Mouse (Mus musculus) neural tube, embryonic 13.5 days (tissue): Measurements from ENCODE around the gene Cryba1. TPM values are rescaled to one million over a fixed set of nuclear protein-coding genes. Genes with fewer than 3 reads are reported as not detected.

Source experiments
- ATAC-seq: fragments of 200-750 bp; cut with Nextera tagmentation; 2 replicates; pipeline ENCODE4 v1.8.0; 2017; ENCODE audit warnings: low read depth, mild to moderate bottlenecking, moderate TSS enrichment, moderate library complexity
- H3K27ac ChIP-seq: fragments of 300-500 bp; sonication (generic); replicated peaks from 2 replicates; pipeline ENCODE4 v1.5.1; 2015; ENCODE audit warnings: moderate library complexity, mild to moderate bottlenecking, inconsistent platforms
- H3K27me3 ChIP-seq: fragments of 300-500 bp; sonication (generic); 2 replicates; pipeline ENCODE4 v1.6.1; 2015; ENCODE audit warnings: mild to moderate bottlenecking, inconsistent platforms
- H3K36me3 ChIP-seq: fragments of 300-500 bp; sonication (generic); 2 replicates; pipeline ENCODE4 v1.6.1; 2015; ENCODE audit warnings: mild to moderate bottlenecking, inconsistent platforms
- H3K4me1 ChIP-seq: fragments of 300-500 bp; sonication (generic); replicated peaks from 2 replicates; pipeline ENCODE4 v1.6.1; 2015; ENCODE audit warnings: inconsistent platforms
- H3K4me2 ChIP-seq: fragments of 300-500 bp; sonication (generic); 2 replicates; pipeline ENCODE4 v1.6.1; 2015; ENCODE audit warnings: inconsistent platforms, mild to moderate bottlenecking, moderate library complexity
- H3K4me3 ChIP-seq: fragments of 300-500 bp; sonication (generic); 2 replicates; pipeline ENCODE4 v1.5.1; 2015; ENCODE audit warnings: mild to moderate bottlenecking, inconsistent platforms
- H3K9ac ChIP-seq: fragments of 300-500 bp; sonication (generic); 2 replicates; pipeline ENCODE4 v1.6.1; 2015; ENCODE audit warnings: moderate library complexity, mild to moderate bottlenecking, inconsistent platforms
- H3K9me3 ChIP-seq: fragments of 300-500 bp; sonication (generic); 2 replicates; pipeline ENCODE4 v1.6.1; 2016; ENCODE audit warnings: inconsistent platforms
- WGBS: fragments of 180-500 bp; shearing (Covaris S2); methylation state at CpG from one replicate; pipeline ENCODE4 v1.1.7; 2015; 5-methylcytosine and 5-hydroxymethylcytosine counted together
- polyA plus RNA-seq: library from polyadenylated mRNA; unstranded; fragments of >200 nt; fragmentation: Nextera tagmentation; extraction: Ambion mirVana; gene quantifications from 2 replicates; pipeline ENCODE4 v1.2.1, GENCODE M21; 2015

Gene Cryba1
- polyA plus RNA-seq, 1 experiment from 2014 or later = 4.2 TPM

DNA sequence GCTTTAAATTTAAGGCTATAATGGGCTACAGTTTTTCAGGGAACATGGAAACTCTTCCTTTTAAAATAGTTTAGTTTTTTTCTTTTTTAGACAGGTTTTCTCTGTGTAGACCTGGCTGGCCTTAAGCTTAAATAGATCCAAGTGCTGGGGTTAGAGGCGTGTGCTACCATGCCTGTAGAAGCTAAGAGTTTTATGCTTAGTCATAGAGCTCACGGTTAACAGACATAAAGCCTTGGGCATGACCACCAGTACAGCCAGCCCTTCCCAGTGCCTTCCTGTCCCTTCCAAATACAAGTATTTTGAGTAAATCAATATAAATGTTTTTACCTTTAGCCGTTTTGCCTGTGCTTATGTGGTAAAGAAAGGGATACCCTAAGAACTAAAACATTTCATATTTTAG is 19.2 kb downstream of the Cryba1 start:
- no peaks in the 10 kb centered on the region for H3K9me3 ChIP-seq
- 94% methylated on average over 3 of the region's 3 CpGs for WGBS
- H3K27me3 ChIP-seq = no peaks in the 10 kb centered on the region
- no peaks in the 10 kb centered on the region for H3K4me1 ChIP-seq
- no peak for ATAC-seq
- peaks cover 39% of the 10 kb centered on the region; the same call in 1 of the 2 replicates for H3K36me3 ChIP-seq
- no peak overlapping the region for H3K27ac ChIP-seq
- H3K4me3 ChIP-seq = no peak overlapping the region
- no peak overlapping the region for H3K4me2 ChIP-seq
- H3K9ac ChIP-seq = no peak overlapping the region

DNA sequence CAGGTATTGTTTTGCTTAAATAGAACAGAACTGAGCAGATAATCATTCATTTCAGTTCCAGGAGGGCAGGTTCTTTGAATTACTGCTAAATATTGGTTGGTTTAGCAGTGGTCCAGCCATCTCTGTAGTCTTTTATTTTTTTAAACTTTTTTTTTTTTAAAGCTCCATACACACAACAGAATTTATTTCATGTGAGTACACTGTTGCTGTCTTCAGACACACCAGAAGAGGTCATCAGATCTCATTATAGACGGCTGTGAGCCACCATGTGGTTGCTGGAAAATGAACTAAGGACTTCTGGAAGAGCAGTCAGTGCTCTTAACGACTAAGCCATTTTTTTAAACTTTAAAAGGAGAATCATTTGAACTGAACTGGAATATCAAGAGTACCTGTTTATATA is 27.9 kb downstream of the Cryba1 start:
- ATAC-seq = no peak
- no peak overlapping the region for H3K9ac ChIP-seq
- WGBS = 73% methylated on average over 2 of the region's 2 CpGs

DNA sequence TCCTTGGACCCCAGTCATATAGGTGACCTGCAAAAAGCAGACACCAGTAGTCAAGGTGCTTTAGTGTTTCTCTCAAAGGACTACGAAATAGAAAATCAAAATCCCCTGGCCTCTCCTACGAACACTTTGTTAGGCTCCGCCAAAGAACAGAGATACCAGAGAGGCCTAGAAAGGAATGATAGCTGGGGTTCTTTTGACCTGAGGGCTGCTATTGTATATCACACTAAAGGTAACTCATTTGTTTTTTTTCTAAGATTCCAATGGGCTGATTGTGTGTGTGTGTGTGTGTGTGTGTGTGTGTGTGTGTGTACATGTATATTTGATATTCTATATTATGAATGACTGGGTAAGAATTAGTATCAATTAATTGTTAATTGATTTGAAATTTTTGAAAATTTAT is 32.1 kb downstream of the Cryba1 start:
- H3K27ac ChIP-seq = no peak overlapping the region
- ATAC-seq = no peak
- peaks cover 58% of the 10 kb centered on the region for H3K36me3 ChIP-seq
- H3K4me2 ChIP-seq = no peak overlapping the region
- no peaks in the 10 kb centered on the region for H3K27me3 ChIP-seq
- no peak overlapping the region for H3K4me3 ChIP-seq
- WGBS = 94% methylated on average over 3 of the region's 3 CpGs
- no peak overlapping the region for H3K9ac ChIP-seq
- H3K9me3 ChIP-seq = no peaks in the 10 kb centered on the region
- peaks cover 46% of the 10 kb centered on the region for H3K4me1 ChIP-seq

More for the DNA sequence above, 27.9 kb downstream of the Cryba1 start:
- Histone ChIP-seq H3K27me3 (no peaks in the 10 kb centered on the region), H3K36me3 (peaks cover 54% of the 10 kb centered on the region), H3K27ac (no peak overlapping the region), H3K4me2 (no peak overlapping the region), H3K4me3 (no peak overlapping the region), H3K9me3 (no peaks in the 10 kb centered on the region), H3K4me1 (peaks cover 32% of the 10 kb centered on the region)

DNA sequence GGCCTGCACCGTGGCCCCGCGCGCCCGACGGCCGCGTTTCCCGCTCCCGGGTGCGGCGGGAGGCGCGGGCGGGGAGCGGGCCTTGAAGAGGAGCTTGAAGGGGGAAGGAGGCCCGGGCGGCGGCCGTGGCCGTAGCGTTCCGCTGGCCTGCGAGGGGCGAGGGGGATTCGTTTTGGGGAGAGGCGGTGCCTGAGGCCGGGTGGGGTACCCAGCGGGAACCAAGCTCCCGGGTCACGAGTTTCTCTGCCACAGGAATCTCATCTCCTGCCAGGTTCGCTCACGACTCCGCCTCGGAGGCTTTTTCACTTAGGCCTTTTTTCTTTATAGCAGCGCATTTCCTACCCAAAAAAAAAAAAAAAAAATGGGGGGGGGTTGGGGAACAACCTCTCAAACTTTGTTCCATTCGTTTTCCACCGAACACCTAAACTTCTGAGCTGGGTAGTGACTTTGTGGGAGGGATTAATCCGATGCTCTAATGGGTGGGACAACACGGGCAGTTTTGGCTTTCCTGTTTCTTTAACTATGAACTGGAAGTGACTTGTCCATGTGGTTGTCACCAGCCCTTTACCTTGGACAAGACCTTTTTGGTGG is 37.4 kb downstream of the Cryba1 start:
- Histone ChIP-seq H3K9ac (peak overlapping the region; percentile 98), H3K4me3 (peak overlapping the region; percentile 99), H3K27ac (peak overlapping the region; percentile 98), H3K27me3 (no peaks in the 10 kb centered on the region), H3K9me3 (no peaks in the 10 kb centered on the region), H3K4me2 (peak overlapping the region; percentile 75), H3K36me3 (peaks cover 19% of the 10 kb centered on the region), H3K4me1 (peaks cover 26% of the 10 kb centered on the region)
- no peak for ATAC-seq
- WGBS = under 1% methylated on average over 32 of the region's 40 CpGs

DNA sequence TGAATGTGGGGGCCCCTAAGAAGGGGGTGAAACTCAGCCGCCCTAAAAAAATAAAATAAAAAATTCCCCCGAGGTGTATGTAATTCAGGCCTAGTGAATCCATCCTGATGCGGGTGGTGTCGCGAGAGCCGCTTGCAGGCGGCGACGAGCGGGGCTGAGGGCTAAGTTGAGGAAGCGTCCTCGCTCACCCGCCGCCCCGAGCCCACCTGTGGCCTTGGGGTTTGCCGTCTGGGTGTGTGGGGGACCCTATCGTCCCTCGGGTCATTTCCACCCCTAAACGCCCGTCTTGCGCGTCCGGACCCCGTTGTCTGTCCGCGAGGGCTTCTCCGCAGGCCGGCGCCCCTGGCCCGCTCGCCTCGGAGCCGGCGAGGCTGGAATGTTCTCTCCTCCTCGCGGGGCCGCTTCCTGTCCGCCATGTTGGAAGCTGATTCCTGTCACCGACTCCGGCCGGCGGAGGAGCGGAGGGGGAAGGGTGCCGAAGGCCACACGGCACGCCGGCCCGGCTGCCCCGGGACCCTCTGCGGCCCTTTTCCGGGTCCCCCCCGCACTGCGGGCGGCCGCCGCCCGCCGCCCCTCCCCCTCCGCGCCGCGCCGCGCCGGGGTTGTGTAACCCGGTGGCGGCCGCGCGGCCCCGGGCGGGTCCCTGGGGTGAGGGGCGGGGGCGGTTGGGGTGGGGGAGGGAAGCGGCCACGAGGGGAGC is 38.1 kb downstream of the Cryba1 start:
- H3K4me2 ChIP-seq = peak overlapping the region; percentile 75
- peak overlapping the region; percentile 98 for H3K27ac ChIP-seq
- H3K4me1 ChIP-seq = peaks cover 19% of the 10 kb centered on the region
- under 1% methylated on average over 55 of the region's 76 CpGs for WGBS
- peak overlapping the region; percentile 98 for H3K9ac ChIP-seq
- peak; percentile 18 for ATAC-seq
- peak overlapping the region; percentile 99 for H3K4me3 ChIP-seq
- peaks cover 13% of the 10 kb centered on the region for H3K36me3 ChIP-seq
- no peaks in the 10 kb centered on the region for H3K9me3 ChIP-seq
- no peaks in the 10 kb centered on the region for H3K27me3 ChIP-seq

DNA sequence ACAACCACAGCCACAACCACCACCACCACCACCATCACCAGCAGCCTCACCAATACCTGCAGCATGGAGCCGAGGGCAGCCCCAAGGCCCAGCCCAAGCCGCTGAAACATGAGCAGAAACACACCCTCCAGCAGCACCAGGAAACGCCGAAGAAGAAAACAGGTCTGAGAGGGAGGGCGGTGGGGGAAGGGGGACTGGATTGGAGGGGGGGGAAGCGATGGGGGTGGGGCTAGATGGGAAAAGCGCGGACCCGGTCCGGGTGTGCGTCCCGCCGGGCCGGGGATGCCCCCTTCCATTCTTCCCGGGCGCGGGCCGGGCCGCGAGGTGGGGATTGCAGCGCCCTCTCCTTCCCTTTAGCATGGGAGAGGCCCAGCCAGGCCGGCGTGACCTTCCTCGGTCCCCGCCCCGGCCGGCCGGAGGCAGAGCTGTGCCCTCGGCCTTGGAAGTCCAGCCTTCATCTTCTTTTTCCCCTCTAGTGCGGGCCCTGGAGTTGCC is 38.7 kb downstream of the Cryba1 start:
- Histone ChIP-seq H3K9ac (peak overlapping the region; percentile 98), H3K9me3 (no peaks in the 10 kb centered on the region), H3K27ac (peak overlapping the region; percentile 98), H3K27me3 (no peaks in the 10 kb centered on the region), H3K4me1 (peaks cover 18% of the 10 kb centered on the region), H3K36me3 (peaks cover 7% of the 10 kb centered on the region), H3K4me2 (peak overlapping the region; percentile 75), H3K4me3 (peak overlapping the region; percentile 99)
- ATAC-seq = peak; percentile 71
- WGBS = 2% methylated on average over 26 of the region's 30 CpGs

DNA sequence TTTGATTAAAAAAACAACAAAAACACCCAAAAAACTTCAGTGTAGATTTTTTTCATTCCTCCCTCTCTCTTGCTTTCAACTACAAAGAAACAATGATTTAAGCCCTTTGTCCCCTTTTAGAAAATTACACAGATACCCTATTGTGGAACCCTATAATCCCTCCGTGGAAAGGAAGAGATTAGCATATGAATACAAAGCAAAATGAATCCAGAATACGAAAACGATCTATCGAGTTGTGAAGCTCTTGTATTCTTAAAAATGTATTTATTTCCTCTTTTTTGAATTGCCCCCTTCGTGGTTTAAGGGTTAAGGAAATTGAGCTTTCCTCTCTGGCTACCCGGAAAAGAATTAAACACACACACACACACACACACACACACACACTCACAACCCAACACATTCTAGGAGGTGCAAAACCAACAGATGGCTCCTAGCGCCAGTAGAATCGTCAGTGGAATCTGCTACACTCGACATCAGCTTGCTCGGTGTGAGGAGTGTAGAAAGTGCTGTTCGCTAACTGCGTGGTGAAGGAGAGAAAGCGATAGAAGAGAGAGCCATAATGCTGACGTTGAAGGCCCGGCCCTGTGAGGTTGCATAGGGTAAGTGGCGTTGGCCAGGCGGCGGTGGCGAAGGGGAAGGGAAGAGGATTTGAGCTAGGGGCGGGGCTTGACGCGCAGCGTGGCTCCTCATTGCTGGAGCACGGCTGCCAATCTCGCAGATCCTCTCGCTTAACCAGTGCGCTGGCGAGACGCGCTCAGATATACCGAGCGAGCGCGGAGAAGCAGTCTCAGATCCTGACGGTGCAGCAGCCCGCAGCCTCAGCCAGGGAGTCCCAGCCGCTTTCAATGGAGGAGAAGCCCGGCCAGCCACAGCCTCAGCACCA is 39.5 kb downstream of the Cryba1 start, which contains the start of gene Nufip2:
Gene Nufip2 (plus strand): TSS at position 773 of the 883 bp plus-strand sequence.
- H3K4me1 ChIP-seq = peaks cover 18% of the 10 kb centered on the region
- peak within 1 kb of the TSS; percentile 75 for H3K4me2 ChIP-seq
- H3K36me3 ChIP-seq = 0 out of 2 replicates have a peak, but pooled peaks cover under 1% of the 10 kb centered on the region
- peak within 1 kb of the TSS; percentile 98 for H3K27ac ChIP-seq
- H3K9ac ChIP-seq = peak within 1 kb of the TSS; percentile 98
- H3K27me3 ChIP-seq = no peaks in the 10 kb centered on the region
- ATAC-seq = peak; percentile 98
- H3K9me3 ChIP-seq = no peaks in the 10 kb centered on the region
- H3K4me3 ChIP-seq = peak within 1 kb of the TSS; percentile 99
- 0% methylated on average over 38 of the region's 38 CpGs for WGBS

DNA sequence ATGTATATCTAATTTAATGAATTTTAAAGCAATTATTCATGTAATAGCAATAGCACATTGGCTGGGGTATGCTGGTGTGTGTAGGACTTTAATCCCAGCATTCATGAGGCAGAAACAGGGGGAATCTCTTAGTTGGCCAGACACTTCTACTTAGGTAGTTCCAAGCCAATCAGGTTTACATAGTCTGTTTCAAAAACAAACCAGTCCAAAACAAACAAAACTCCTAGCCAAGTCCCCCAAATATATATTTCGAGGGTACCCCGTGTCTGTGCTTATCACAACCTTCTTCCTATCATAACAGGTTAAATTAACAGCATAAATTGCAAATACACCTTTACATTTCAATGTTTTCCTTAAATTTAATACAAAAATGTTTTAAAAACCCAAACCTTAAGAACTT is 40.2 kb downstream of the Cryba1 start:
- 64% methylated on average over 2 of the region's 2 CpGs for WGBS
- no peak overlapping the region for H3K9ac ChIP-seq
- H3K9me3 ChIP-seq = no peaks in the 10 kb centered on the region
- no peak overlapping the region for H3K4me3 ChIP-seq
- H3K36me3 ChIP-seq = no peaks in the 10 kb centered on the region
- no peaks in the 10 kb centered on the region for H3K27me3 ChIP-seq
- H3K4me1 ChIP-seq = peaks cover 18% of the 10 kb centered on the region
- H3K4me2 ChIP-seq = peak overlapping the region; percentile 75
- 0 out of 2 replicates have a peak overlapping the region, but pooled peaks have one; percentile 28 for H3K27ac ChIP-seq
- ATAC-seq = no peak

DNA sequence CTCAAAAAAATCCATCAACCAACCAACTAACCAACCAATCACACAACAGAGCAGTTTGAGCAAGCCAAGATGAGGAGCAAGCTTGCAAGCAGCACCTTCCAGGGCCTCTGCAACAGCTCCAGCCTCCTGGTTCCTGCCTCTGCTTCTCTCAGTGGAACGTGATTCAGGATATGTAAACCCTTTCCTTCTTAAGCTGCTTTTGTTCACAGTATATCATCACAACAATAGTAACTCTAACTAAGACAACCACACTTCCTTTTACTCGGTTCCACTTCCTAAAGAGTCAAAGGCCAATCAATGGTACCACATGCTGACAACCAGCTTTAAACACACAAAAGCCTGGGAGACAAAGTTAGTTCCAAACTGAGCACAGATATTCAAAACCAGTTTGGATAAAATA is 45.1 kb downstream of the Cryba1 start:
- 4% methylated on average over 2 of the region's 2 CpGs for WGBS
- no peak for ATAC-seq
- Histone ChIP-seq H3K36me3 (no peaks in the 10 kb centered on the region), H3K9me3 (no peaks in the 10 kb centered on the region), H3K27ac (no peak overlapping the region), H3K27me3 (no peaks in the 10 kb centered on the region), H3K4me2 (no peak overlapping the region), H3K4me1 (peaks cover 4% of the 10 kb centered on the region), H3K4me3 (no peak overlapping the region), H3K9ac (0 out of 2 replicates have a peak overlapping the region, but pooled peaks have one; percentile 12)

DNA sequence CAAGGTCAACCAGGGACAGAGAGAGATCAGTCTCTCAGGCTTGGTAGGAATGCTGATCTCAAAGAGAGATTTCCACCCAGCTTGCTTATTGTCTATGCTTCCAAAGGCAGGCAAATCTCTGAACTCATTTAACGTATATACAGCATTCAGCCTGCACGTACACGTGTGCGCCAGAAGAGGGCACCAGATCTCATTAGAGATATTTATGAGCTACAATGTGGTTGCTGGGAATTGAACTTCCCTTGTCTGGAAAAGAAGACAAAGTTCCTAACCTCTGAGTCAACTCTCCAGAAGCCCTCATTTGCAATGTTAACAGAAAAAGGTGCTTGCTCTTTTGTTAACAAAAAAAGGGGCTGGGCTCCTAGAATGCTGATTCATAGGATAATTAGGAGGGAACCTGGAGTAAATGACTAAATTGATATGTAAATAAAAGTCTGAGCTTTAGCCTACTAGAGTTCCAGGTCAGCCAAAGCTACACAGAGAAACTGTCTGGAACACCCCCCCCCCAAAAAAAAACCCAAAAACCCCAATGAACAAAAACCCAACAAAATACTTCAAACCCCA is 51.6 kb downstream of the Cryba1 start:
- Histone ChIP-seq H3K4me3 (no peak overlapping the region), H3K4me1 (no peaks in the 10 kb centered on the region), H3K9ac (no peak overlapping the region), H3K27ac (no peak overlapping the region), H3K36me3 (no peaks in the 10 kb centered on the region), H3K27me3 (no peaks in the 10 kb centered on the region), H3K4me2 (no peak overlapping the region), H3K9me3 (0 out of 2 replicates have a peak, but pooled peaks cover 5% of the 10 kb centered on the region)
- WGBS = 56% methylated on average over 4 of the region's 4 CpGs
- no peak for ATAC-seq

DNA sequence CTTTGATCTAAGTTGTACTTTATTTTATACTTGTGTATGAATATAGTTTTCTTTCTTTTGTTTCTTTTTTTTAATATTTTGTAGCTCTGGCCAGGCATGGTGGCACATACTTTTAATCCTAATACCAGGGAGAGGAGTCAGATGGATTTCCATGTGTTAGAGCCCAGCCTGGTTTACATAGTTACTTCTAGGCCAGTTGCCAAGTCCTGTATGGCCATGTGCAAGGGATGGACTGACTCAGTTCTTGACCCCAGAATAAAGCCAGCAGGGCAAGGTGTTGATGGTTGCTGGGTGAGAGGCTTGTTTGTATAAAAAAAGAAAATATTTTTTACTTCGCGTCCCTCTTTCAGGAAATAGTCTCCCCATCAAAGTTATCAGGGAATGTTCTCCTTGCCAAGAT is 52.3 kb downstream of the Cryba1 start:
- H3K4me2 ChIP-seq = no peak overlapping the region
- no peak overlapping the region for H3K4me3 ChIP-seq
- no peak for ATAC-seq
- whole genome bisulfite sequencing = 94% methylated on average over 2 of the region's 2 CpGs
- no peak overlapping the region for H3K9ac ChIP-seq
- no peak overlapping the region for H3K27ac ChIP-seq
- H3K27me3 ChIP-seq = no peaks in the 10 kb centered on the region
- H3K9me3 ChIP-seq = 0 out of 2 replicates have a peak, but pooled peaks cover 5% of the 10 kb centered on the region
- no peaks in the 10 kb centered on the region for H3K4me1 ChIP-seq
- H3K36me3 ChIP-seq = no peaks in the 10 kb centered on the region
